Mouse (Mus musculus) CH12.LX (cell line): ENCODE measurements around the gene Siglec1.

Experiments used
- CTCF ChIP-seq, 2 experiments: IDR thresholded peaks in 1 of 2; conservative IDR thresholded peaks in 1 of 2; 2 replicates each; pipeline ENCODE4 v1.5.1; 2011 to 2012; ENCODE audit warnings: low read depth in 2 of 2, low read length in 2 of 2, improper control_type of control experiment in 1 of 2, inconsistent platforms in 1 of 2, mild to moderate bottlenecking in 1 of 2, moderate library complexity in 1 of 2
- ETS1 ChIP-seq: conservative IDR thresholded peaks from 2 replicates; pipeline ENCODE4 v1.6.1; 2012; ENCODE audit warnings: low read depth, mild to moderate bottlenecking, inconsistent platforms, low read length, improper control_type of control experiment, moderate library complexity
- PAX5 ChIP-seq: IDR thresholded peaks from 2 replicates; pipeline ENCODE4 v1.6.1; 2012; ENCODE audit warnings: low read length, inconsistent platforms, mixed read lengths
- ZC3H11A ChIP-seq: IDR thresholded peaks from 2 replicates; pipeline ENCODE4 v1.6.1; 2012; ENCODE audit warnings: low read depth, mild to moderate bottlenecking, inconsistent platforms, low read length, improper control_type of control experiment
- ZNF384 ChIP-seq: IDR thresholded peaks from 2 replicates; pipeline ENCODE4 v1.6.1; 2012; ENCODE audit warnings: low read depth, low read length, improper control_type of control experiment, inconsistent platforms

DNA sequence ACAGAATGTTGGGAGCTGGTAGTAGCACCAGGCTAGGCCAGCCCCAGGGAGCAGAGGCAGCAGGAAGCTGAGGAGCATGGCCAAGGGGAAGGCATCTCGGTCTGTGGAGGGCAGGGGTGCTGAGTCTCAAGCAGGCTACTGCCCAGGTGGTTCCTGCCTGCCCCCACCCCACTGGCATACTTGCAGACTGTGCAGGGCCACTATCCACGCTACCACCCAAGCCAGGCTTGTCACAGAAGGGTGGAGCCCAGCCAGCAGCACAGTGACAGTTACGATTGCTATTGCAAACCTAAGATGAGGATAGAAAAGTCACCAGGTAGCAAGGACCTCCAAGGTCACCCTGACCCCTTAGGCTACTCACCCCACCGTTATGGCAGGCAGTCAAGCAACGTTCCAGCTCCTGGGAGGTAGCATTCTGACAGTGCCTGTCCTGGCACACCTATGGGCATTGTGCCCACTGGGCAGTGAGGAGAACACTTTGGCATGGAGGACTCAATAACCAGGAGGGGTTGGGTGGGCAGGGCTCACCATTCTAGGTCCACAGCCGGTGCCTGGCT lies 33.6 kb downstream of the Siglec1 start:
- no peak for TF ChIP-seq ETS1
- TF ChIP-seq ZC3H11A = no peak
- no peak for TF ChIP-seq CTCF (conservative IDR thresholded peaks at IDR 0.05 in 1 of 2, IDR thresholded peaks at IDR 0.05 in 1 of 2; ENCODE audit: low read depth in 2 of 2, low read length in 2 of 2)
- TF ChIP-seq ZNF384 = no peak
- no peak for TF ChIP-seq PAX5
